Mouse (Mus musculus) testis, adult 2 months (tissue): ENCODE data around the gene Prr12. TPM values are rescaled to one million over a fixed set of nuclear protein-coding genes. Genes with fewer than 3 reads are reported as not detected.
A peak's percentile ranks its signal among the peaks of the same experiment; 100 is the strongest.

Experiments
- H3K27ac ChIP-seq: fragments of 200-500 bp; 2 replicates; pipeline ENCODE4 v1.5.1; 2012; ENCODE audit warnings: low read depth, low read length; ENCODE audit not compliant: control insufficient read depth, insufficient read depth
- H3K27me3 ChIP-seq: fragments of 200-500 bp; 2 replicates; pipeline ENCODE4 v1.6.1; 2012; ENCODE audit warnings: mild to moderate bottlenecking, low read length, moderate library complexity; ENCODE audit not compliant: control insufficient read depth, insufficient read depth
- H3K36me3 ChIP-seq: fragments of 200-500 bp; 2 replicates; pipeline ENCODE4 v1.6.1; 2012; ENCODE audit warnings: mild to moderate bottlenecking, low read length; ENCODE audit not compliant: control insufficient read depth, insufficient read depth
- H3K4me1 ChIP-seq: fragments of 200-500 bp; 2 replicates; pipeline ENCODE4 v1.6.1; 2012; ENCODE audit warnings: low read length; ENCODE audit not compliant: control insufficient read depth, insufficient read depth
- H3K4me3 ChIP-seq: fragments of 200-500 bp; 2 replicates; pipeline ENCODE4 v1.5.1; 2012; ENCODE audit warnings: low read depth, mild to moderate bottlenecking, low read length, moderate library complexity, mixed read lengths; ENCODE audit not compliant: control insufficient read depth
- CTCF ChIP-seq: fragments of 200-500 bp; IDR thresholded peaks from 2 replicates; pipeline ENCODE4 v1.5.1; 2012; ENCODE audit warnings: low read depth, mild to moderate bottlenecking, inconsistent platforms, low read length, moderate library complexity; ENCODE audit not compliant: control insufficient read depth, insufficient read depth, insufficient replicate concordance
- POLR2A ChIP-seq: fragments of 200-500 bp; IDR thresholded peaks from 2 replicates; pipeline ENCODE4 v1.6.1; 2012; ENCODE audit warnings: low read depth, mild to moderate bottlenecking, inconsistent platforms, low read length, moderate library complexity; ENCODE audit not compliant: control insufficient read depth
- polyA plus RNA-seq: library from polyadenylated mRNA; depleted of rRNA; stranded (reverse); fragments of >200 nt; gene quantifications from 2 replicates; pipeline ENCODE4 v1.2.3, GENCODE M21; 2012

Gene Prr12
- polyA plus RNA-seq, 1 experiment = 3.4 TPM

GRCm38 (mm10) chr7:45012011-45012410, 40.7 kb downstream of the Prr12 start:
- peaks cover 2% of the 10 kb centered on the region for H3K4me1 ChIP-seq
- H3K4me3 ChIP-seq = no peak overlapping the region
- no peaks in the 10 kb centered on the region; the same call in 1 of the 2 replicates for H3K36me3 ChIP-seq
- H3K27ac ChIP-seq = no peak overlapping the region
- no peak for TF ChIP-seq CTCF
- no peak for TF ChIP-seq POLR2A
- H3K27me3 ChIP-seq = no peaks in the 10 kb centered on the region

- TF ChIP-seq POLR2A (no peak), CTCF (no peak)
- H3K27ac ChIP-seq = no peak overlapping the region
- no peaks in the 10 kb centered on the region for H3K4me1 ChIP-seq
- peaks cover 2% of the 10 kb centered on the region for H3K36me3 ChIP-seq
- H3K4me3 ChIP-seq = no peak overlapping the region
- no peaks in the 10 kb centered on the region for H3K27me3 ChIP-seq
Measured at GRCm38 (mm10) chr7:45008411-45008810, 44.3 kb downstream of the Prr12 start.

- Histone ChIP-seq H3K4me3 (no peak overlapping the region), H3K4me1 (no peaks in the 10 kb centered on the region), H3K36me3 (peaks cover 2% of the 10 kb centered on the region), H3K27me3 (no peaks in the 10 kb centered on the region), H3K27ac (no peak overlapping the region)
- no peak for TF ChIP-seq CTCF
- no peak for TF ChIP-seq POLR2A
Measured at GRCm38 (mm10) chr7:45007846-45008245, 44.8 kb downstream of the Prr12 start.

GRCm38 (mm10) chr7:45007141-45007540, 45.5 kb downstream of the Prr12 start:
- Histone ChIP-seq H3K4me1 (no peaks in the 10 kb centered on the region), H3K27ac (no peak overlapping the region), H3K36me3 (peaks cover 2% of the 10 kb centered on the region), H3K4me3 (no peak overlapping the region), H3K27me3 (no peaks in the 10 kb centered on the region)
- TF ChIP-seq POLR2A (no peak), CTCF (no peak)

- Histone ChIP-seq H3K27ac (no peak overlapping the region), H3K36me3 (peaks cover 2% of the 10 kb centered on the region), H3K27me3 (no peaks in the 10 kb centered on the region), H3K4me3 (no peak overlapping the region), H3K4me1 (no peaks in the 10 kb centered on the region)
- TF ChIP-seq POLR2A = no peak
- TF ChIP-seq CTCF = no peak
Measured at GRCm38 (mm10) chr7:45006503-45006902, 46.2 kb downstream of the Prr12 start.

GRCm38 (mm10) chr7:45005321-45005992, 47.2 kb downstream of the Prr12 start:
- H3K4me3 ChIP-seq = no peak overlapping the region
- H3K27me3 ChIP-seq = no peaks in the 10 kb centered on the region
- H3K27ac ChIP-seq = no peak overlapping the region
- TF ChIP-seq POLR2A (no peak), CTCF (no peak)
- H3K4me1 ChIP-seq = no peaks in the 10 kb centered on the region
- H3K36me3 ChIP-seq = peaks cover 3% of the 10 kb centered on the region

- Histone ChIP-seq H3K4me1 (peaks cover 4% of the 10 kb centered on the region), H3K27me3 (no peaks in the 10 kb centered on the region), H3K27ac (no peak overlapping the region), H3K4me3 (no peak overlapping the region), H3K36me3 (peaks cover 5% of the 10 kb centered on the region)
- TF ChIP-seq POLR2A = no peak
Measured at GRCm38 (mm10) chr7:45004546-45004945, 48.1 kb downstream of the Prr12 start.

- H3K27ac ChIP-seq = no peak overlapping the region
- no peak for TF ChIP-seq CTCF
- TF ChIP-seq POLR2A = peak; percentile 4; the same call in 1 of the 2 replicates
- H3K36me3 ChIP-seq = peaks cover 5% of the 10 kb centered on the region
- no peaks in the 10 kb centered on the region for H3K27me3 ChIP-seq
- peaks cover 10% of the 10 kb centered on the region for H3K4me1 ChIP-seq
- H3K4me3 ChIP-seq = no peak overlapping the region
Measured at GRCm38 (mm10) chr7:45002440-45002839, 50.2 kb downstream of the Prr12 start.
